Mouse (Mus musculus): ENCODE data around the gene Synpo2.
"Not testable (repeated sequence)": the region's sequence is repeated elsewhere in the genome, so short reads cannot be mapped to it uniquely, and the experiment has no call there.

Gene Synpo2

GRCm38 (mm10) chr3:123131151-123131756 is 104.7 kb downstream of the Synpo2 start:
- in situ Hi-C loops (cut with MboI) = no loop called here

- in situ Hi-C loops (cut with MboI) = no loop called here
These were observed 105.4 kb downstream of the Synpo2 start for GRCm38 (mm10) chr3:123130314-123131150.

GRCm38 (mm10) chr3:123128781-123129180 is 107.2 kb downstream of the Synpo2 start:
- in situ Hi-C loops (cut with MboI) = no loop called here

- in situ Hi-C loops (cut with MboI) = no loop called here
These were observed 107.9 kb downstream of the Synpo2 start for GRCm38 (mm10) chr3:123128091-123128490.

- in situ Hi-C loops (cut with MboI) = not testable (repeated sequence)
These were observed 109.2 kb downstream of the Synpo2 start for GRCm38 (mm10) chr3:123126741-123127140.

- in situ Hi-C loops (cut with MboI) = no loop called here
These were observed 112.1 kb downstream of the Synpo2 start for GRCm38 (mm10) chr3:123123817-123124216.

GRCm38 (mm10) chr3:123122151-123123030 is 113.6 kb downstream of the Synpo2 start:
- in situ Hi-C loops (cut with MboI) = no loop called here

GRCm38 (mm10) chr3:123116903-123117302 is 119.0 kb downstream of the Synpo2 start:
- in situ Hi-C loops (cut with MboI) = no loop called here

- in situ Hi-C loops (cut with MboI) = no loop called here
These were observed 120.0 kb downstream of the Synpo2 start for GRCm38 (mm10) chr3:123115770-123116527.

GRCm38 (mm10) chr3:123114001-123114635 is 121.8 kb downstream of the Synpo2 start:
- in situ Hi-C loops (cut with MboI) = no loop called here

- in situ Hi-C loops (cut with MboI) = no loop called here
These were observed 123.2 kb downstream of the Synpo2 start for GRCm38 (mm10) chr3:123112781-123113180.

GRCm38 (mm10) chr3:123111071-123111711 is 124.8 kb downstream of the Synpo2 start:
- in situ Hi-C loops (cut with MboI) = no loop called here

GRCm38 (mm10) chr3:123107830-123108549 is 128.0 kb downstream of the Synpo2 start:
- in situ Hi-C loops (cut with MboI) = no loop called here

- in situ Hi-C loops (cut with MboI) = no loop called here
These were observed 131.6 kb downstream of the Synpo2 start for GRCm38 (mm10) chr3:123104325-123104724.

GRCm38 (mm10) chr3:123103151-123103860 is 132.6 kb downstream of the Synpo2 start:
- in situ Hi-C loops (cut with MboI) = no loop called here

GRCm38 (mm10) chr3:123101761-123102160 is 134.2 kb downstream of the Synpo2 start:
- in situ Hi-C loops (cut with MboI) = no loop called here

- in situ Hi-C loops (cut with MboI) = no loop called here
These were observed 140.8 kb downstream of the Synpo2 start for GRCm38 (mm10) chr3:123095111-123095510.

GRCm38 (mm10) chr3:123093640-123094361 is 142.1 kb downstream of the Synpo2 start:
- in situ Hi-C loops (cut with MboI) = no loop called here
